Mouse (Mus musculus): ENCODE measurements at regions not wholly inside any gene's neighbourhood (a gene's known extent, or its start where the extent isn't known, plus 50 kb on each side); places are given as distances from the start of the nearest gene placed in this dataset.
A peak's percentile ranks its signal among the peaks of the same experiment; 100 is the strongest.

GRCm38 (mm10) chr8:115813426-115813825 lies 105.8 kb upstream of the Maf start:
- no peak for DNase-seq (ENCODE audit: low spot score in 2 of 2)
- intact Hi-C loops (cut with DNase I): no loop called here

- DNase-seq (ENCODE audit: low spot score in 2 of 2): peak in 1 of 2 experiments; percentile 5
- intact Hi-C loops (cut with DNase I): no loop called here
These were observed 99.0 kb upstream of the Maf start for GRCm38 (mm10) chr8:115806579-115806978.

- DNase-seq (ENCODE audit: low spot score in 2 of 2): no peak
- intact Hi-C loops (cut with DNase I): no loop called here
These were observed 98.5 kb upstream of the Maf start for GRCm38 (mm10) chr8:115806139-115806538.

DNA sequence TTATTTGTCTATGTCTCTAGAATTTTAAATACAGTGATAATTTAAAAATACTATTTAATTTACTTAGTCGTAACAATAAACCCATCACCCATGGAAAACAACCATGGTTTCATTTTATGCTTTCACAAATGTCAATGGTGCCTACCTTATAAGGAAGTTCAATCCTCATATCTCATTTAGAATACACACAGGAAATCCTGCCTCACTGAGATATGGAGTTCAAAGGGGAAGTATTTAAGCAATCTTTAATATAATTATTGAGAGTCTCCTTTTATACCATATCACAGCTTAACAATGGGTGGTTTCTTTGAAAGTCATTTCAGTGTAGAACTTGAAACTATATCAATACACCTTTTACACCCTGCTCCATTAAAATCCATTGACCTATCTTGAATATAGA lies 86.0 kb upstream of the Maf start:
- no peak for DNase-seq (ENCODE audit: low spot score in 2 of 2)
- intact Hi-C loops (cut with DNase I): no loop called here

- intact Hi-C loops (cut with DNase I): no loop called here
- DNase-seq (ENCODE audit: low spot score in 2 of 2): no peak
These were observed 80.8 kb upstream of the Maf start for GRCm38 (mm10) chr8:115788421-115788820.

DNA sequence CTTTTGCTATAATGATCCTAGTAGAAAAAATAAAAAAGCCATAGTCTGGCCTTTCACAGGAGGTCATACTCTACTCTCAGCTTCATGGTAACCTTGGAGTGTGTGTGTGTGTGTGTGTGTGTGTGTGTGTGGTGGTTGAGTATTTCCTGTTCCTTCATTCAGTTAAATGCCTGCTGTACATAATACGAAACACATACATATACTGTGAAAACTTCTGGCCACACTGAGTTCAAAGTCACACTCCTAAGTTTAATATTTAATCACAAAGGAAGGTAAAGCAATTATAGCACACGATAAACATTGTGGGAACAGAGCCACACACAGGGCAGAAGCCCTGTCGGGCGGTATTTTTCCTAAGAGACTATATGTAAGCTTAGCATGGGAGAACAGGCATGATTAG lies 78.6 kb upstream of the Maf start:
- intact Hi-C loops (cut with DNase I): no loop called here
- DNase-seq (ENCODE audit: low spot score in 2 of 2): no peak

DNA sequence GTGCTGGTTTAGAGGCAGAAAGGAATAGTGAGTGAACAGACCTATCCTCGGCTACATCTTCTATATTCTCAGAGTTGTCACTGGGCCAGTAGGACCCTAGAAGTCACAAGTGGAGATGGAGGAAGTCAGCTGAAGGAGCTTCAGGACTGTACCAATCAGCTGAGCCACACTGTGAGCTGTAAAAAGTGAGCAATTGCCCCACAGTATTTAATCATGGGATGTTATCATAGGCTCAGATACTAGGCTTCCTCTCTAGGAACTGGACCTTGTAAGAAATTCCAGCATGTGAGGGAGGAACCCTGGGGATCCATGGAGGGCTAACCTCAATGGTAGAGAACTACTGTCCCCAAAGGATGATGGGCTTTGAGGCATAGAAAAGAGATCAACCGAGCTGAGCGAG lies 78.2 kb upstream of the Maf start:
- DNase-seq (ENCODE audit: low spot score in 2 of 2): no peak
- intact Hi-C loops (cut with DNase I): no loop called here

DNA sequence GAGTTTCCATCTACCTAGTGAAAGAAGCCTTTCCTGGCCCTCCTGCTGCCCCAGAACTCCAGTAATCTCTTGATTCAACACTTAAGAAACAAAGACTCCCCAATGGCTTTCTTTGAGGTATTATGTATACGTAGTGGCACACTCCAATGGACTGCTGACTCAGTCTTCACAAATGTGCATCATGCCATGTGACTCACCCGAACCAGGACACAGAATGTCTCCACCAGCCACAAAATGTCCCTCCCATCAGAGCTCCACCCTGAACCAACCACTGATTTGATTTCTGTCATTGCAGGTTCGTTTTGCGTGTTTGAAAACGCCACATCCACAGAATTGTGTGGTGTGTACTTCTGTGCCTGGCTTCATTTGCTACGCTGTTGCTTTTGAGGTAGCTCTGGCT lies 75.8 kb upstream of the Maf start:
- intact Hi-C loops (cut with DNase I): no loop called here
- no peak for DNase-seq (ENCODE audit: low spot score in 2 of 2)

DNA sequence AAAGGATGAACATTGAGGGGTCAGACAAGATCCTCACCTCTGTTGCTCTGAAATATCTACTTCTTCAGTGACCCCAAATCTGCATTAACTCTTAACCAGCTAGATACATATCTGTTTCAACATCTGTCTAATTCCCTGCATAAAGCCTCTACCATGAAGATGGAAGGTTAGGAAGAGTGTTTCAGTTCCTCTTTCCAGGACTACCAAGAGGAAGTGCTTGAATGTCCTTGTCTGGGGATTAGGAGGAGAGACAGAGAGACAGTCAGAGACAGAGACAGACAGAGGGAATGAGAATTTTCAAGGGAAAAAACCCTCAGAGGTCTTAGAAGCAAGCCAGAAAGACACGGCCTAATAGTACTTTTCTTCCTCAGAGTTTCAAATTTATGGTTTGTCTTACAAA lies 70.8 kb upstream of the Maf start:
- no peak for DNase-seq (ENCODE audit: low spot score in 2 of 2)
- intact Hi-C loops (cut with DNase I): no loop called here

DNA sequence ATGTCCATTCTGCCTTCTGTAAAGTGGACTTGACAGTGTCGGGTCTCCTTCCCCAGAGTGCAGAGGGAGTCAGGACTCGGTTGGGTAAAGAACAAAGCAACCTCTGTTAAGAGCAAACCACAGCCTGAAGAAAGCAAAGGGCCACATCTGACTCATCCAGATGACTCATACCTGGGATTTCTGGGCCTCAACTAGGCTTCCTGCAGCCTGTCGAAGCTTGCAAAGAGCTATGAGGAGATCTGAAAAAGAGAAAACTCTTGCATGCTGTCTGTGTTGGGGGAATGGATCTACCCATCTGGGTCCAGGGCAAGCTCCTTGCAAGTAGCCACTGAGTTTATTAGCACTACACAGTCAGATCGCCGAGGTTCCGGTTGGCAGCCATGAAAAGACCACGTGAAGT lies 63.5 kb upstream of the Maf start:
- intact Hi-C loops (cut with DNase I): no loop called here
- no peak for DNase-seq (ENCODE audit: low spot score in 2 of 2)

DNA sequence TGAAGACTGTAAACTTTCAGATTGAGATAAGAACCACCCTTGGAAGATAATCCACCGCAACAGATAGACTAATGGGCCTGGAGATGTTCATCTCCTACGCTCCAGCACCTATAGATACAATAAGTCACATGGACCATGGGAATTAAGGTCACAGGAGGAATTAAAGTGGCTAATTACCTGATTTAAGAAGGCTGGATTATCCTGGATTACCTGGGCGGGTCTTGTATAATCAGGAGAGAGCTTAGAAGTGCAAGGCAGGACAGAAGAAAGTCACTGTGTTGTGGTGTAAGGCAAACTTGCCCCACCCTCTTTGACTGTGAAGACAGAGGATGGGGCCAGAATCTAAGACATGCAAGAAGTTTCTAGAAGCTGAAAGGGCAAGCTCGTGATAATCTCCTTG lies 61.0 kb upstream of the Maf start:
- intact Hi-C loops (cut with DNase I): no loop called here

DNA sequence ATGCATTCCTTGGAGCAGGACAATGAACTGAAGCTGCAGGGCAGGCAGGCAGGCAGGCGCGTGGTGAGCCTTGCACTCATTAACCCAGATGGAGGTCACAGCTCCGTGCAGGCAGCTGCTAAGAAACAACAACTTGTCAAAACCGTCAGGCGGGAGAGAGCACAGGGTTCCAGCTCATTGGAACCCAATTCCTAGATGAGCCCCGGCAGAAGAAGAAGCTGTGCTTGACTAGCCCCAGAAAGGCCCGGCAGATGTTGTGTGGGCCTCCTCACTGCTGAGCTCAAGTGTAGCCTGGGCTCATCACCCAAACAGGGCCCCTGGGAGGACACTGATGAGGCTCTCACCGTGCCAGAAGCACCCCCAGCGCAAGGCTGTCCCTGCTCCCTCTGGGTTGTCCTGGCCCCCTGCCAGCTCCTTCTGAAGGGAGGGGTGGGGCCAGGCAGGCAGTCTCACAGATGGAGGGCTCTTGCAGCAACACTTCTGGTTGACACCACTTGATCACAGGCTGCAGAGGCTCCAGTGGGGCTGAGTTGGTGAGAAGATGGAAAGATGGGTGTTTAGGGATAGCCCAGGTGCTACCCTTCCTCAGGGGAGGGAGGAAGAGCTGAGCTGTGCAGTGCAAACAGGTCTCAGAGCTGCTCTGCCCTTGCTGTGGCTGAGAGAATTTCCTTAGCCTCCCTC lies 58.8 kb upstream of the Maf start:
- DNase-seq (ENCODE audit: low spot score in 2 of 2): no peak
- intact Hi-C loops (cut with DNase I): no loop called here

More for the DNA sequence above, 61.0 kb upstream of the Maf start:
- DNase-seq (ENCODE audit: low spot score in 2 of 2): no peak

- intact Hi-C loops (cut with DNase I): no loop called here
- DNase-seq (ENCODE audit: low spot score in 2 of 2): no peak
These were observed 57.0 kb upstream of the Maf start for GRCm38 (mm10) chr8:115764551-115764950.

DNA sequence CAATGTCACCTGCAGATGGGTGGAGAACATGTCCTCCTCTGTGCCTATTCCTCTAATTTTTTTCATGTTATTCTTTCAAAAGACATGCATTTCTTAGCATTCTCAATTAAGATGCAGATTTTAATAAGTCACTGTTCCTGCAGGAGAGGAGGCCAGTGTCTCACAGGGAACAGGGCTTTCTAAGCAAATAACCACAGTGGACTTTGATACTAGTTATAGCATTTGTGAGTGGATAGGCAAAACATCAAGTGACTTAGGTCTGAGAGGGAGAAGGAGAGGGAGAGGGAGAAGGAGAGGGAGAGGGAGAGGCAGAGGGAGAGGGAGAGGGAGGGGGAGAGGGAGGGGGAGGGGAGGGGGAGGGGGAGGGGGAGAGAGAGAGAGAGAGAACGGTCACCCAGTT lies 50.4 kb upstream of the Maf start:
- intact Hi-C loops (cut with DNase I): no loop called here
- DNase-seq (ENCODE audit: low spot score in 2 of 2): no peak

All from left cerebral cortex, postnatal 14 days (tissue).